Mouse (Mus musculus) erythroblast, adult 5-6 weeks (primary cell): ENCODE results near the gene Map6. TPM values are rescaled to one million over a fixed set of nuclear protein-coding genes. Genes with fewer than 3 reads are reported as not detected.

ENCODE experiments used
- ATAC-seq: replicated peaks from 2 replicates; pipeline ENCODE4 v1.8.0; 2016; ENCODE audit warnings: moderate number of reproducible peaks, mild to moderate bottlenecking, moderate TSS enrichment, inconsistent platforms; ENCODE audit not compliant: poor library complexity, low FRiP score, severe bottlenecking
- total RNA-seq, 2 experiments: library from RNA; stranded (forward) in 1 of 2; stranded (reverse) in 1 of 2; fragments of 150-400 nt in 1 of 2; fragments of 200-764, 138-1000 nt in 1 of 2; gene quantifications; 2 replicates each; pipeline versions ENCODE4 v1.2.3 to v1.2.4; 2015 to 2017; ENCODE audit warnings: low replicate concordance in 2 of 2

Map6 gene
- total RNA-seq, 2 experiments from 2014 or later = 0.19 to 0.34 TPM

DNA sequence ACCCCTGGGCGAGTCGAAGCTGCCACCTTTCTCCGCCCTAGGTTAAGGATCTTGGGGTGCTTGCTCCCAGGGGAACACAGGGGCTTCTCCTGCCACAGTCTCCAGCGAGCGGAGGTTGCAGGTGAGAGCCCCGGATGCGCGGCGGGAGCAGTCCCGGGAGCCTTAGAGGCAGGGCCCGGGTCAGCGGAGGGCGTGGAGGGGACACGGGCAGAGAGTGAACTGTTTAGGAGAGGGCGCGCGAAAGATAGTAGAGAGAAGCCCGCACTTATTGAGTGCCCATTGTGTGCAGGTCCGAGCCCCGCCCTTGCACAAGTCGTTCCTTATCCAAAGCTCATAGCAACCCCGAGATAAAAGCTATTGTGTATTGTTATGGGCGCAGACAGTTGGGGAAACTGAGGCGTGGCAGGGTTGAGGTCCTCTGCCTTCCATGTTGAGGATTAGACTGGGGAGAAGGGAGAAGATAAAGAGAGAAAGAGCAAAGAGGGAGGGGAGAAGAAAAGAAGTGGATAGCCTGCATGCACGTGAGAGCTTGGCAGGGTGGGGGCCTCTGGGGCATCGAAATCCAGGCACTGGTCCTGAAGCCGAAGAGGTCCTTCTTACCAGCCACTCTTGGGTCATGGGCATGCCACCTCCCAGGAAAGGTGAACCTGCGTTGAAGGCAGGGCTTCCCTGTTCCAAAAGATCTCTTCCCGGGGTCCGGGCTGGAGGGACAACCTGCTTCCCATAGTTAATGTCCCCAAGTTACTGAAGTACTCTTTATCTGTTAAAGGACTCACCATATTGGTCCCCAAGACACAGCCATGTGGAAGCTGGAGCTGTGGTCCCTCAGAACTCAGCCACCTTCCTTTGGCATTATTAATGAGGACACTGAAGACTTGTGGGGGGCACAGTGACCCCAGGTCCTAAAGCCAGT is 115.1 kb downstream of the Map6 start:
- no peak for ATAC-seq

DNA sequence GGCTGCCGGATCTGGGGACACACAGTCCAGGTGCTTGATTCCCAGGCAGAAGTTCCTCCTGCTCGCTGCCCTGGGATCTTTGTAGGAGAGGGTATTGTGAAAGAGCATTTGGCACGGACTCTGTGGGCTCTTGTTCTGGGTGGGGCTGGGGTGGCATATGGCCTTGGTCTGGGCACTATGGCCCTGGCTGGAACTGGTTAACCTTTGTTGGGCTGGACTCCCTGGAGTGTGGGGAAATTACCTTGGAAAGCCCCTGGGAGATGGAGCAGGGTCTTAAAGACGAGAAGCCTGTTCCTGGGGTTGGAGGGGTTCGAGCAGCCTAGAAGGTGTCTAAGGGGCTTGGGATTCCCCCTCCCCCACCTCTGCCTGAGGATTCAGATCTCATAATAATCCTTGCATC is 116.0 kb downstream of the Map6 start:
- no peak for ATAC-seq

DNA sequence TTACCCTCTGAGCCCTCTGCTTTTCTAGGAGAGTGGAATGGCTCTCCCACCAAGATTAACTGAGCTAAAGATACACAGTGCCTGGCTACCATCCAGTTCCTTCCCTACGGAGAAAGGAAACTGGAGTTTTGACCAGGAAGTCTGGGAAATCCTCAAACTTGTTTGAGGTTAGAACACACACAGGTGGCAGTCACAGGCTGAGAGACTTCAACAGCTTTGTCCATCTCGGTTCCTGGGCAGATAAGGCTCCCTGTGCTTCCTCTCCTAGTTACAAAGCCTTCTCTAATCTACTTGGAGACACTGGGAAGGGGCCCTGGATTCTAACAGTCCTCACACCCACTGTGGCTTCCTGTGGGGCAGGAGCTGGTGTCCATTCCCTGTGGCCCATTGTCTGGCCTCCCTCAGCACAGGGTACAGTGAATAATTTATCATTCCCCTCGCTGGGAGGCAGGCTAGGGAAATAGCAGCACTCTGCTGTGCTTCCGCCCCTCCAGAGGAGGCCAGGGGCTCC is 116.9 kb downstream of the Map6 start:
- ATAC-seq = no peak

- ATAC-seq = no peak
These were observed 118.8 kb downstream of the Map6 start for GRCm38 (mm10) chr7:99386030-99386429.

Other genes starting within 250 kb of the Map6 start
- gene Uvrag, start 126.3 kb upstream of the Map6 start, total RNA-seq (2015; ENCODE audit: low replicate concordance) = 8.4 and 8.5 TPM in 2 replicates
- gene Uvrag, start 126.3 kb upstream of the Map6 start, total RNA-seq (2017; ENCODE audit: low replicate concordance) = 6.6 and 9.3 TPM in 2 replicates
- 4.2 and 7.7 TPM in 2 replicates for gene Dgat2, start 84.7 kb upstream of the Map6 start, total RNA-seq (2015; ENCODE audit: low replicate concordance)
- gene Dgat2, start 84.7 kb upstream of the Map6 start, total RNA-seq (2017; ENCODE audit: low replicate concordance) = 5.3 and 7.1 TPM in 2 replicates
- gene Mogat2, start 28.8 kb upstream of the Map6 start, total RNA-seq (2015; ENCODE audit: low replicate concordance) = 1.7 and 8.2 TPM in 2 replicates
- 3.0 and 3.6 TPM in 2 replicates for gene Mogat2, start 28.8 kb upstream of the Map6 start, total RNA-seq (2017; ENCODE audit: low replicate concordance)
- not detected in 2 replicates for gene Serpinh1, start 85.8 kb downstream of the Map6 start, total RNA-seq (2015; ENCODE audit: low replicate concordance)
- gene Serpinh1, start 85.8 kb downstream of the Map6 start, total RNA-seq (2017; ENCODE audit: low replicate concordance) = 0.09 and 2.4 TPM in 2 replicates
- gene Gdpd5, start 114.0 kb downstream of the Map6 start, total RNA-seq (2015; ENCODE audit: low replicate concordance) = not detected in 2 replicates
- 0.28 TPM in 1 of 2 replicates, not detected in the other for gene Gdpd5, start 114.0 kb downstream of the Map6 start, total RNA-seq (2017; ENCODE audit: low replicate concordance)
- gene Klhl35, start 198.6 kb downstream of the Map6 start, total RNA-seq (2015; ENCODE audit: low replicate concordance) = 1.9 TPM in 1 of 2 replicates, not detected in the other
- not detected in 2 replicates for gene Klhl35, start 198.6 kb downstream of the Map6 start, total RNA-seq (2017; ENCODE audit: low replicate concordance)
- 292 and 308 TPM in 2 replicates for gene Rps3, start 216.3 kb downstream of the Map6 start, total RNA-seq (2015; ENCODE audit: low replicate concordance)
- 237 and 436 TPM in 2 replicates for gene Rps3, start 216.3 kb downstream of the Map6 start, total RNA-seq (2017; ENCODE audit: low replicate concordance)